Mouse (Mus musculus) megakaryocyte progenitor cell, adult 5-6 weeks (primary cell): ENCODE results near the gene Atp1a1. TPM values are rescaled to one million over a fixed set of nuclear protein-coding genes. Genes with fewer than 3 reads are reported as not detected.

Experiments
- ATAC-seq: replicated peaks from 2 replicates; pipeline ENCODE4 v1.8.0; 2016; ENCODE audit warnings: mild to moderate bottlenecking, moderate TSS enrichment, inconsistent platforms; ENCODE audit not compliant: poor library complexity
- total RNA-seq, 2 experiments: library from RNA; stranded (forward) in 1 of 2; stranded (reverse) in 1 of 2; fragments of 157-497, 149-512 nt in 1 of 2; fragments of 200-1000 nt in 1 of 2; gene quantifications; 2 replicates each; pipeline versions ENCODE4 v1.2.3 to v1.2.4; 2015 to 2017

Atp1a1 gene
- total RNA-seq, 2 experiments from 2014 or later: 75.2 to 126 TPM

GRCm38 (mm10) chr3:101595866-101596630, 8.4 kb downstream of the Atp1a1 start:
- no peak for ATAC-seq

GRCm38 (mm10) chr3:101594982-101595381, 9.5 kb downstream of the Atp1a1 start:
- ATAC-seq: no peak

- ATAC-seq: no peak
Observed at GRCm38 (mm10) chr3:101593266-101593651, 11.2 kb downstream of the Atp1a1 start.

GRCm38 (mm10) chr3:101592281-101593265, 11.9 kb downstream of the Atp1a1 start:
- no peak for ATAC-seq

- ATAC-seq: no peak
Observed at GRCm38 (mm10) chr3:101590380-101590779, 14.1 kb downstream of the Atp1a1 start.

- no peak for ATAC-seq
Observed at GRCm38 (mm10) chr3:101588299-101588698, 16.2 kb downstream of the Atp1a1 start.

GRCm38 (mm10) chr3:101586794-101587193, 17.7 kb downstream of the Atp1a1 start:
- no peak for ATAC-seq

GRCm38 (mm10) chr3:101578072-101578471, 26.4 kb downstream of the Atp1a1 start:
- ATAC-seq: no peak

GRCm38 (mm10) chr3:101577361-101577760, 27.1 kb downstream of the Atp1a1 start:
- no peak for ATAC-seq

GRCm38 (mm10) chr3:101575527-101576085, 28.9 kb downstream of the Atp1a1 start:
- ATAC-seq: no peak

GRCm38 (mm10) chr3:101574463-101575193, 29.9 kb downstream of the Atp1a1 start:
- ATAC-seq: no peak

- no peak for ATAC-seq
Observed at GRCm38 (mm10) chr3:101572991-101573390, 31.5 kb downstream of the Atp1a1 start.

- ATAC-seq: no peak
Observed at GRCm38 (mm10) chr3:101572174-101572626, 32.3 kb downstream of the Atp1a1 start.

GRCm38 (mm10) chr3:101571515-101572130, 32.9 kb downstream of the Atp1a1 start:
- no peak for ATAC-seq

GRCm38 (mm10) chr3:101570747-101571514, 33.6 kb downstream of the Atp1a1 start:
- peak; percentile 64 for ATAC-seq

GRCm38 (mm10) chr3:101570246-101570645, 34.2 kb downstream of the Atp1a1 start:
- no peak for ATAC-seq

- no peak for ATAC-seq
Observed at GRCm38 (mm10) chr3:101568627-101569026, 35.9 kb downstream of the Atp1a1 start.

GRCm38 (mm10) chr3:101564011-101564410, 40.5 kb downstream of the Atp1a1 start:
- no peak for ATAC-seq

GRCm38 (mm10) chr3:101562510-101563209, 41.8 kb downstream of the Atp1a1 start:
- peak; percentile 89 for ATAC-seq
